Mouse (Mus musculus) E14TG2a.4 (cell line): ENCODE measurements around the gene Sigmar1.
"Not testable (repeated sequence)": the region's sequence is repeated elsewhere in the genome, so short reads cannot be mapped to it uniquely, and the experiment has no call there.

Source experiments
- CTCF ChIP-seq: conservative IDR thresholded peaks from 2 replicates; pipeline ENCODE4 v1.5.1; 2014; ENCODE audit warnings: low read length
- POU5F1 ChIP-seq: IDR thresholded peaks from 2 replicates; pipeline ENCODE4 v1.6.1; 2014; ENCODE audit warnings: low read length, borderline replicate concordance

GRCm38 (mm10) chr4:41774002-41774401 is 18.0 kb upstream of the Sigmar1 start, which contains the start of gene Ccl27a:
- not testable (repeated sequence) for TF ChIP-seq CTCF, POU5F1
